Mouse (Mus musculus): ENCODE measurements around the gene Naa80. TPM values are rescaled to one million over a fixed set of nuclear protein-coding genes. Genes with fewer than 3 reads are reported as not detected.

Naa80 gene
- polyA plus RNA-seq (2021; fragmentation: Nextera tagmentation): 6.1 and 9.8 TPM in 2 replicates
- long read RNA-seq, experiment 1, transcript Naa80-201 (2 exons, 2,053 nt): major isoform, 8 of 8 reads
- long read RNA-seq, experiment 1, partial matches to known transcripts: 0 of 8 reads
- long read RNA-seq, experiment 1, other reads (novel, unspliced or antisense): 0 of 8 reads
- long read RNA-seq, experiment 2, partial matches to known transcripts: 1 of 5 reads
- long read RNA-seq, experiment 2, other reads (novel, unspliced or antisense): 0 of 5 reads

DNA sequence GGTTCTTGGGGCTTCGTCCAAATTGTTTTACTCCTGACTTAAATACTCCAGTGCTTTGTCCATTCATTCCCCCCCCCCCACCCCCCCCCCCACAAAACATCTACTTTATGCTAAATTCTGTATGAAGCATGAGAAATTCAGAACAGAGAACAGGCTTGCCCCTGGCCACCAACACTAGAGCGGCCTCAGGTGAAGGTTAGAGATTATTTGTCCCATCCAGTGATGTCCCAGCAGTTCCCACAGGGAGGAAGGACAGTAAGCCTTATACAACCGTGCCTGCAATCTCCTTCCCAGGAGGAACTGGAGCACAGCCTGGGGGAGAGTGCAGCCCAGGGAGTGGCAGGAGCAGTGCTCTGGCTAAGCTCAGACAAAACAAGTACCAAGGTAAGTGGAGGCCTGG, at the start of gene Naa80:
Gene Naa80, plus strand, starts transcription at position 301 of the 400 bp plus-strand sequence.

DNA sequence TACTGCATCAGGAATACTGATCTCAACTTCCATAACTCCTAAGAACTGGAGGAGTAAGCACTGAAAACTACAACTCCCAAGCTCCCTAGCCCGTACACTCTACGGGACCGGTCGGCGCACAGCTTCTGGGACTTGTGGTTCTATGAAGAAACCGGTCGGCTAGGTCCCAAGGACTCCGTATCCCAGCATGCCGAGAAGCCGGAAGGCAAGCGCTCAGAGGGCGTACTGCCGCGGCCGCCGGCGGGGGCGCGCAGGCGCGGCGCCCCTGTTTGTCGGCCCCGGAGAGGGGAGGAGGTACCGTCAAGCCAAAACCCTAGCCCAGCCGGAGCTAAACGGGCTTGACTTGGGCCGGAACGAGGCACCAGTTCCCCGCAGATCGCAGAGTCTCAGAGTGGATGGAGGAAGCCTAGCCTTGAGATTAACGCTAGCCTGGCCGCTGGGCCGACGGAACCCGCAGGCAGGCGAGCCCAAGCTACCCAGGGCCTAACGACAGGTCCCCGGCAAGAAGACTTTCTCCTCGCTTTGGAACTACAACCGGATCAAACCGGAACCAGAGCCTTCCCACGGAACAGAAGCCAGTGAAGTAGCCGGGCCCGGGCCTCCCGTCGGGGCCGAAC, 44.8 kb upstream of the Naa80 start, which contains the start of gene Tmem115:
Gene Tmem115, plus strand, starts transcription at position 155 of the 617 bp plus-strand sequence.

GRCm38 (mm10) chr9:107541474-107542351, 37.0 kb upstream of the Naa80 start, which contains the start of the genes Cyb561d2 and Nprl2:
Gene Cyb561d2 (minus strand): TSS chr9:107542193.
Gene Nprl2 (plus strand): TSS chr9:107542226.

DNA sequence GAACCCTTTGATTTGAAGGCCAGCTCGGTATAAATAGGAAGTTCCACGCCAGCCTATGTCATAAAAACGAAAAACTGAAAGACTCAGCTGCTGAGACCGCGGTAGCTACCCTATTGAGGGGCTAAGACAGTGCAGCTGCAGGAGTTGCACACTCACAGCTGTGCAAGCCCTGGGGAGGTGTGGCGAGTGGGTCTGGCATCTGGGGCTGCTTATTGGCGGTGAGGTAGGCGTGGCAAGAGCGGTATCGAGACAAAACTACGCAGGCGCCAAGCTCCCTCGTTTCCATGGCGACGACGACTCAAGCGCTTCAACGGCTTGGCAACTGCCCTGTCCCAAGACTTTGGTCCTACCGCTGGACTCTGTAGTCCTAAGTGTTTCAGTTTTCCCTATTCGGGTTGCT, 31.7 kb upstream of the Naa80 start, which contains the start of gene Zmynd10:
Gene Zmynd10, plus strand, starts transcription at position 273 of the 400 bp plus-strand sequence.

DNA sequence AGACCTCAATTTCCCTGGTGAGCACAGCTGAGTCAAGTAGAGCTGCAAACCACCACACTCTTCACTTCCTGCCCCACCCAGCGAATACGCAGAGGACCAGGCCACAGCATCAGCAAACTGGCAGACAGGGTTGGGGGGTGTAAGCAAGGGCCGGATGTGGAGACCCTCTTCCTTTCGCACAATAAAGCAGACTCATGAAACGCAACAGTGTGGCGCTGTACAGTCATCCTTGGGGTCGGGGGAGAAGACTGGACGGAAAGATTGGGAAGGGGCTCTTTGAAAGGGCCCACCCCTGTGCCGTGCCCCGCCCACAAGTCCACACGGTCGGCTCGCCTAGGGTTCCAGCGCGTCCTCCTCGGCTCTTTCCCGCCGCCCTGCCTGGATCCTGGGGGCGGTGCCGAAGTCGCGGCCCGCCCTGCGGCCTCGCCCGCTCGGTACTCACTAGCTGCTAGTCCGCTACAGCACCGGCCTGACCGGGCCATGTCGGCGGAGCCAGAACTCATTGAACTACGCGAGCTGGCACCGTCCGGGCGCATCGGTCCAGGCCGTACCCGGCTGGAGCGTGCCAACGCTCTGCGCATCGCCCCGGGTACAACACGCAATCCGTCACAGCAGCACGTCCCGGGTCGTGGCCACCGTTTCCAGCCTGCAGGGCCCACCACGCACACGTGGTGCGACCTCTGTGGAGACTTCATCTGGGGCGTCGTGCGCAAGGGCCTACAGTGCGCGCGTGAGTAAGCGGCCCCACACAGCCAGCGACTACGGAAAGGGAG, 27.4 kb upstream of the Naa80 start, which contains the start of gene Rassf1:
Gene Rassf1, plus strand, starts transcription at position 439 of the 773 bp plus-strand sequence.

DNA sequence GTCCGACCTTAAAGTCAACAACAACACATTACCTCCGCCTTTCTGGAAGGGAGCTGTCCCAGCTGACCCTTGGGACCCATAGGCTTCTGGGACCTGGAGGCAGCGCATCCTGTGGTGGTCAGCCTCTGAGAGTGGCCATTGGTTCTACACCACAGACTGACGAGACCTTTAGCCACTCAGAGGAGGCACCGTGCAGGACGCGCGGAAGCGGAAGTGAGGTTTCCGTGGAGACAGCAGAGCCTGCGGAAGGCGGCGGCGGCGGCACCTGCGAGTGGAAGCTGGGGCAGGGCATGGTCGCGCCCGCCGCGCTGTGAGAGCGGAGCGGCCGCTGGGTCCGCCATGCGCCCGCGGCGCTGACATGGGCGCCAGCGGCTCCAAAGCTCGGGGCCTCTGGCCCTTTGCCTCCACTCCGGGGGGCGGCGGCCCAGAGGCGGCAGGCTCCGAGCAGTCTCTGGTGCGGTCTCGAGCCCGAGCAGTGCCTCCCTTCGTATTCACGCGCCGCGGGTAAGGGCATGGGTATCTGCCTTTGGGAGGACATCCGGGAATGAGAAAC, 15.6 kb upstream of the Naa80 start, which contains the start of gene Tusc2:
Gene Tusc2, plus strand, starts transcription at position 227 of the 553 bp plus-strand sequence.

DNA sequence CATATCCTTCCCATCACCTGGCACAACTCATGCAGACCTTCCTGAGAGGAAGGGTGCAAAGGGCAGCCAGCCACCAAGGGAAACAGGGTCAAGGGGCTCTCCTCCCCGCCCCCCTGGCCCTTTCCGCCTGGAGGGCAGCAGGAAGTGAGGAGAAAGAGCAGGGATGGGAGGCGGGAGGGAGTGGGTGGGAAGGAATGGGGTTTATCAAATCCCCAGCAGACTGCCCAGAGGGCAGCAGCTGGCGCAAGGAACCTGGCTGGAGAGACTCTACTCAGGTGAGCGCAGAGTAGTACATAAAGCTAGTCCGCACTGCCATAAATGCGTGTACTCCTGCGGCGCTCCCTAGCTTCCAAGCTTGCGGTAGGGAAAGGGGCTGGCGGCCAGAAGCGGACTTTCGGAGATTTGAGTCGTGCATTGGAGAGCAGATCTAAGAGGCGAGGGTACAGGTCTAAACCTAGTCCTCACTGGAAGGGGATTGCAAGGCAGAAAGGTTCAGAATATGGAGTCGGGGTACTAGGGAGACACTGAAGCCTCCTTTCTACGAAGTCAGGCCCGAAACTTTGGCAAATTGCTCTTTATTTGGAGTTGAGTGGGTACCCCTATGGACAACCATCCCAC, 10.9 kb upstream of the Naa80 start, which contains the start of gene Hyal2:
Gene Hyal2, plus strand, starts transcription at position 244 of the 618 bp plus-strand sequence.

DNA sequence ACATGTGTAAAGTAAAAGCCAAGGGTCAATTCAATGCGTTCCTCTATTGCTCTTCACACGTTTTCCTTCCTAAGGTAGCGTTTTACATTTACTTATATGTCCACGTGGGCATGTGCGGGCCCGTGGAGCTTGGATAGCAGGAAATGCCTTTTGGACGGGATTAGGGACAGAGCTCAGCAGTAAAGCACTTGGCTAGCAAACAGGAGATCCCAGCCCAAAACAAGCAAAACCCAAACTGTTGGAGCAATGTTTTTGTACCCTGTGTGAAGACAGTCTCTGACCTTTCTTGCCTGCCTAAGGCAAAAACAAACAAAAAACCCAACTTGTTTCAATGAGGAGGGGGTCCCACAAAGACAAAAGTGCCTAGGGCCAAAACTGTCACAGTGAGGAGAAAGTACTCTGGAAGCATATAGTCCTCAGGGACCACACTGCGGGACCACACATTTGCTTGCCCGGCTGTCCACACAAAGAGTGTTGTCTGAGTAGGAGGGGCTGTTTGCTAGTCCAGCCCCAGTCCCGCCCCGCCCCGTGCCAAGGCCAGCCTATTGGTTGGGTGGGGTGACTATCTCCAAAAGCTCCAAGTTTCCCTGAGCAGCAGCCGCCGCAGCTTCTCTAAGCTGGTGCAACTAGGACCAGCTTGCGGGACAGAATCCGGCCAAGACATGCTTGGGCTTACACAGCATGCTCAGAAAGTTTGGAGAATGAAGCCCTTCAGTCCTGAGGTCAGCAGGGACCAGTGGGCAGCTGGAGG, 2.2 kb upstream of the Naa80 start, which contains the start of gene Hyal1:
Gene Hyal1, plus strand, starts transcription at position 571 of the 751 bp plus-strand sequence.

GRCm38 (mm10) chr9:107580501-107581317, 2.0 kb downstream of the Naa80 start, which contains the start of gene Hyal3:
Gene Hyal3 (plus strand): TSS chr9:107580818.

GRCm38 (mm10) chr9:107586974-107587832, 8.5 kb downstream of the Naa80 start, which contains the start of gene Ifrd2:
Gene Ifrd2 (plus strand): TSS chr9:107587642.

GRCm38 (mm10) chr9:107608741-107609432, 30.2 kb downstream of the Naa80 start, which contains the start of gene Sema3b:
Gene Sema3b (minus strand): TSS chr9:107609229.

Other genes with a start within 250 kb of the Naa80 start
- gene Hemk1, start 240.5 kb upstream of the Naa80 start, polyA plus RNA-seq (2021; fragmentation: Nextera tagmentation): 10.7 and 14.4 TPM in 2 replicates
- gene 6430571L13Rik, start 238.3 kb upstream of the Naa80 start, polyA plus RNA-seq (2021; fragmentation: Nextera tagmentation): 1.4 and 1.5 TPM in 2 replicates
- 3.9 and 5.6 TPM in 2 replicates for gene Cacna2d2, start 179.3 kb upstream of the Naa80 start, polyA plus RNA-seq (2021; fragmentation: Nextera tagmentation)
- 38.4 and 40.4 TPM in 2 replicates for gene Tmem115, start 44.9 kb upstream of the Naa80 start, polyA plus RNA-seq (2021; fragmentation: Nextera tagmentation)
- gene Cyb561d2, start 36.7 kb upstream of the Naa80 start, polyA plus RNA-seq (2021; fragmentation: Nextera tagmentation): 34.9 and 46.6 TPM in 2 replicates
- gene Nprl2, start 36.7 kb upstream of the Naa80 start, polyA plus RNA-seq (2021; fragmentation: Nextera tagmentation): 62.2 and 70.1 TPM in 2 replicates
- gene Zmynd10, start 31.6 kb upstream of the Naa80 start, polyA plus RNA-seq (2021; fragmentation: Nextera tagmentation): 3.4 and 5.1 TPM in 2 replicates
- 11.1 and 12.9 TPM in 2 replicates for gene Rassf1, start 27.3 kb upstream of the Naa80 start, polyA plus RNA-seq (2021; fragmentation: Nextera tagmentation)
- gene Tusc2, start 15.6 kb upstream of the Naa80 start, polyA plus RNA-seq (2021; fragmentation: Nextera tagmentation): 109 and 120 TPM in 2 replicates
- gene Hyal2, start 10.9 kb upstream of the Naa80 start, polyA plus RNA-seq (2021; fragmentation: Nextera tagmentation): 11.2 and 13.4 TPM in 2 replicates
- gene Hyal1, start 2.0 kb upstream of the Naa80 start, polyA plus RNA-seq (2021; fragmentation: Nextera tagmentation): 2.2 and 2.6 TPM in 2 replicates
- gene Hyal3, start 1.9 kb downstream of the Naa80 start, polyA plus RNA-seq (2021; fragmentation: Nextera tagmentation): 0.40 and 0.54 TPM in 2 replicates
- 3.6 and 4.9 TPM in 2 replicates for gene Ifrd2, start 8.8 kb downstream of the Naa80 start, polyA plus RNA-seq (2021; fragmentation: Nextera tagmentation)
- gene Sema3b, start 30.3 kb downstream of the Naa80 start, polyA plus RNA-seq (2021; fragmentation: Nextera tagmentation): 1.7 and 2.5 TPM in 2 replicates
- gene Gnai2, start 56.5 kb downstream of the Naa80 start, polyA plus RNA-seq (2021; fragmentation: Nextera tagmentation): 38.9 and 84.2 TPM in 2 replicates
- 41.4 and 55.2 TPM in 2 replicates for gene Slc38a3, start 90.6 kb downstream of the Naa80 start, polyA plus RNA-seq (2021; fragmentation: Nextera tagmentation)
- 10.7 and 19.3 TPM in 2 replicates for gene Gnat1, start 100.8 kb downstream of the Naa80 start, polyA plus RNA-seq (2021; fragmentation: Nextera tagmentation)
- gene Sema3f, start 131.6 kb downstream of the Naa80 start, polyA plus RNA-seq (2021; fragmentation: Nextera tagmentation): 1.1 and 5.3 TPM in 2 replicates
- 33.3 and 36.9 TPM in 2 replicates for gene Rbm5, start 192.1 kb downstream of the Naa80 start, polyA plus RNA-seq (2021; fragmentation: Nextera tagmentation)

All from left cerebral cortex, adult 6 months (tissue).